Mouse (Mus musculus) intestine, embryonic 16.5 days (tissue): ENCODE measurements around the gene D6Wsu163e. TPM values are rescaled to one million over a fixed set of nuclear protein-coding genes. Genes with fewer than 3 reads are reported as not detected.

Experiments
- ATAC-seq: fragments of 200-750 bp; cut with Nextera tagmentation; 2 replicates; pipeline ENCODE4 v1.8.0; 2017; ENCODE audit warnings: moderate TSS enrichment, moderate library complexity
- H3K27ac ChIP-seq: fragments of 300-500 bp; sonication (generic); 2 replicates; pipeline ENCODE4 v1.5.1; 2014; ENCODE audit warnings: mild to moderate bottlenecking, low read length
- H3K27me3 ChIP-seq: fragments of 300-500 bp; sonication (generic); replicated peaks from 2 replicates; pipeline ENCODE4 v1.6.1; 2014; ENCODE audit warnings: low read length, control low read depth, mixed read lengths; ENCODE audit not compliant: control insufficient read depth, insufficient read depth
- H3K36me3 ChIP-seq: fragments of 300-500 bp; sonication (generic); 2 replicates; pipeline ENCODE4 v1.6.1; 2014; ENCODE audit warnings: low read length, control low read depth; ENCODE audit not compliant: control insufficient read depth, insufficient read depth
- H3K4me1 ChIP-seq: fragments of 300-500 bp; sonication (generic); 2 replicates; pipeline ENCODE4 v1.6.1; 2014; ENCODE audit warnings: low read length, control low read depth, mixed read lengths; ENCODE audit not compliant: control insufficient read depth, insufficient read depth
- H3K4me2 ChIP-seq: fragments of 300-500 bp; sonication (generic); 2 replicates; pipeline ENCODE4 v1.6.1; 2014; ENCODE audit warnings: low read depth, low read length, control low read depth
- H3K4me3 ChIP-seq: fragments of 300-500 bp; sonication (generic); 2 replicates; pipeline ENCODE4 v1.5.1; 2014; ENCODE audit warnings: mild to moderate bottlenecking, low read length
- H3K9ac ChIP-seq: fragments of 300-500 bp; sonication (generic); 2 replicates; pipeline ENCODE4 v1.6.1; 2014; ENCODE audit warnings: low read depth, low read length
- H3K9me3 ChIP-seq: fragments of 300-500 bp; sonication (generic); 2 replicates; pipeline ENCODE4 v1.6.1; 2016; ENCODE audit warnings: low read length, control low read depth; ENCODE audit not compliant: control insufficient read depth
- WGBS: fragments of 180-500 bp; shearing (Covaris S2); extraction: QIAGEN DNeasy Blood & Tissue Kit; methylation state at CpG from one replicate; pipeline ENCODE4 v1.1.7; 2014; 5-methylcytosine and 5-hydroxymethylcytosine counted together
- polyA plus RNA-seq: library from polyadenylated mRNA; unstranded; fragments of >200 nt; fragmentation: Nextera tagmentation; extraction: Ambion mirVana; gene quantifications from 2 replicates; pipeline ENCODE4 v1.2.1, GENCODE M21; 2015

The D6Wsu163e gene
- polyA plus RNA-seq, 1 experiment from 2014 or later = 20.7 TPM

GRCm38 (mm10) chr6:126993676-126994075 is 53.9 kb downstream of the D6Wsu163e start:
- no peak overlapping the region for H3K4me3 ChIP-seq
- H3K9me3 ChIP-seq = no peaks in the 10 kb centered on the region
- H3K27ac ChIP-seq = no peak overlapping the region
- H3K9ac ChIP-seq = no peak overlapping the region
- no peak for ATAC-seq
- no peak overlapping the region for H3K4me2 ChIP-seq
- H3K36me3 ChIP-seq = no peaks in the 10 kb centered on the region
- WGBS = 61% methylated on average over 2 of the region's 2 CpGs
- H3K27me3 ChIP-seq = no peaks in the 10 kb centered on the region
- no peaks in the 10 kb centered on the region for H3K4me1 ChIP-seq

- Histone ChIP-seq H3K36me3 (no peaks in the 10 kb centered on the region), H3K4me3 (no peak overlapping the region), H3K27me3 (no peaks in the 10 kb centered on the region), H3K9ac (no peak overlapping the region), H3K4me2 (no peak overlapping the region), H3K9me3 (no peaks in the 10 kb centered on the region), H3K4me1 (no peaks in the 10 kb centered on the region), H3K27ac (no peak overlapping the region)
- ATAC-seq = no peak
- 92% methylated on average over 3 of the region's 3 CpGs for WGBS
Observed at GRCm38 (mm10) chr6:126995494-126995893, 55.7 kb downstream of the D6Wsu163e start.

- Histone ChIP-seq H3K9ac (no peak overlapping the region), H3K4me3 (no peak overlapping the region), H3K9me3 (no peaks in the 10 kb centered on the region), H3K4me1 (no peaks in the 10 kb centered on the region), H3K4me2 (no peak overlapping the region), H3K36me3 (no peaks in the 10 kb centered on the region), H3K27ac (no peak overlapping the region), H3K27me3 (no peaks in the 10 kb centered on the region)
- WGBS = 71% methylated on average over 5 of the region's 5 CpGs
- ATAC-seq = no peak
Observed at GRCm38 (mm10) chr6:126996399-126996798, 56.6 kb downstream of the D6Wsu163e start.

- 79% methylated on average over 3 of the region's 3 CpGs for WGBS
- H3K9me3 ChIP-seq = no peaks in the 10 kb centered on the region
- ATAC-seq = no peak
- no peaks in the 10 kb centered on the region for H3K27me3 ChIP-seq
- no peaks in the 10 kb centered on the region for H3K4me1 ChIP-seq
- H3K36me3 ChIP-seq = no peaks in the 10 kb centered on the region
- no peak overlapping the region for H3K27ac ChIP-seq
- H3K4me3 ChIP-seq = no peak overlapping the region
- no peak overlapping the region for H3K4me2 ChIP-seq
- no peak overlapping the region for H3K9ac ChIP-seq
Observed at GRCm38 (mm10) chr6:127005646-127006045, 65.9 kb downstream of the D6Wsu163e start.

GRCm38 (mm10) chr6:127006551-127006950 is 66.8 kb downstream of the D6Wsu163e start:
- Histone ChIP-seq H3K9me3 (no peaks in the 10 kb centered on the region), H3K4me1 (no peaks in the 10 kb centered on the region), H3K9ac (no peak overlapping the region), H3K4me2 (no peak overlapping the region), H3K27ac (no peak overlapping the region), H3K4me3 (no peak overlapping the region), H3K27me3 (no peaks in the 10 kb centered on the region), H3K36me3 (no peaks in the 10 kb centered on the region)
- ATAC-seq = no peak
- 85% methylated on average over 3 of the region's 3 CpGs for WGBS

- Histone ChIP-seq H3K36me3 (no peaks in the 10 kb centered on the region), H3K4me3 (no peak overlapping the region), H3K4me1 (no peaks in the 10 kb centered on the region), H3K27ac (no peak overlapping the region), H3K27me3 (no peaks in the 10 kb centered on the region), H3K9me3 (no peaks in the 10 kb centered on the region), H3K4me2 (no peak overlapping the region), H3K9ac (no peak overlapping the region)
- ATAC-seq = no peak
- WGBS = 93% methylated on average over 13 of the region's 13 CpGs
Observed at GRCm38 (mm10) chr6:127010021-127010420, 70.3 kb downstream of the D6Wsu163e start.

- 78% methylated on average over 13 of the region's 13 CpGs for WGBS
- Histone ChIP-seq H3K4me3 (no peak overlapping the region), H3K9me3 (no peaks in the 10 kb centered on the region), H3K4me2 (no peak overlapping the region), H3K36me3 (no peaks in the 10 kb centered on the region), H3K27ac (no peak overlapping the region), H3K4me1 (no peaks in the 10 kb centered on the region), H3K9ac (no peak overlapping the region), H3K27me3 (no peaks in the 10 kb centered on the region)
- ATAC-seq = no peak
Observed at GRCm38 (mm10) chr6:127011947-127012535, 72.3 kb downstream of the D6Wsu163e start.

GRCm38 (mm10) chr6:127014906-127015770 is 75.4 kb downstream of the D6Wsu163e start, which contains the start of gene Fgf6:
Gene Fgf6 (plus strand): TSS chr6:127015586.
- no peak for ATAC-seq
- no peaks in the 10 kb centered on the region for H3K36me3 ChIP-seq
- H3K4me1 ChIP-seq = no peaks in the 10 kb centered on the region
- H3K27ac ChIP-seq = no peak within 1 kb of the TSS
- H3K4me3 ChIP-seq = no peak within 1 kb of the TSS
- H3K4me2 ChIP-seq = no peak within 1 kb of the TSS
- no peak within 1 kb of the TSS for H3K9ac ChIP-seq
- peaks cover 10% of the 10 kb centered on the region; the same call in 1 of the 2 replicates for H3K27me3 ChIP-seq
- 77% methylated on average over 26 of the region's 26 CpGs for WGBS
- H3K9me3 ChIP-seq = no peaks in the 10 kb centered on the region

GRCm38 (mm10) chr6:127019254-127019653 is 79.5 kb downstream of the D6Wsu163e start:
- no peaks in the 10 kb centered on the region for H3K4me1 ChIP-seq
- H3K27me3 ChIP-seq = peaks cover 17% of the 10 kb centered on the region
- no peak for ATAC-seq
- no peak overlapping the region for H3K4me3 ChIP-seq
- no peaks in the 10 kb centered on the region for H3K36me3 ChIP-seq
- no peak overlapping the region for H3K9ac ChIP-seq
- no peak overlapping the region for H3K4me2 ChIP-seq
- 4% methylated on average over 6 of the region's 6 CpGs for WGBS
- no peaks in the 10 kb centered on the region for H3K9me3 ChIP-seq
- H3K27ac ChIP-seq = no peak overlapping the region
